Mouse (Mus musculus) heart, embryonic 16.5 days (tissue): ENCODE measurements around the gene Lrp3. TPM values are rescaled to one million over a fixed set of nuclear protein-coding genes. Genes with fewer than 3 reads are reported as not detected.
"Not testable (repeated sequence)": the region's sequence is repeated elsewhere in the genome, so short reads cannot be mapped to it uniquely, and the experiment has no call there.

Experiments used
- ATAC-seq: fragments of 200-750 bp; cut with Nextera tagmentation; replicated peaks from 2 replicates; pipeline ENCODE4 v1.8.0; 2017; ENCODE audit warnings: moderate number of reproducible peaks; ENCODE audit not compliant: insufficient read depth, low FRiP score; ENCODE audit errors: extremely low read depth
- H3K27ac ChIP-seq: fragments of 300-500 bp; sonication (generic); 2 replicates; pipeline ENCODE4 v1.5.1; 2014; ENCODE audit warnings: mild to moderate bottlenecking, low read length, control low read depth, moderate library complexity
- H3K27me3 ChIP-seq: fragments of 300-500 bp; sonication (generic); 2 replicates; pipeline ENCODE4 v1.6.1; 2014; ENCODE audit warnings: low read length, mixed read lengths; ENCODE audit not compliant: control insufficient read depth, insufficient read depth
- H3K36me3 ChIP-seq: fragments of 300-500 bp; sonication (generic); 2 replicates; pipeline ENCODE4 v1.6.1; 2014; ENCODE audit not compliant: control insufficient read depth, insufficient read depth
- H3K4me1 ChIP-seq: fragments of 300-500 bp; sonication (generic); 2 replicates; pipeline ENCODE4 v1.6.1; 2014; ENCODE audit warnings: low read length, mixed read lengths; ENCODE audit not compliant: control insufficient read depth, insufficient read depth
- H3K4me2 ChIP-seq: fragments of 300-500 bp; sonication (generic); 2 replicates; pipeline ENCODE4 v1.6.1; 2014; ENCODE audit warnings: low read depth, mild to moderate bottlenecking, control low read depth, low read length
- H3K4me3 ChIP-seq: fragments of 300-500 bp; sonication (generic); 2 replicates; pipeline ENCODE4 v1.5.1; 2014; ENCODE audit warnings: mild to moderate bottlenecking, control low read depth, low read length
- H3K9ac ChIP-seq: fragments of 300-500 bp; sonication (generic); 2 replicates; pipeline ENCODE4 v1.6.1; 2014; ENCODE audit warnings: low read length, control low read depth
- H3K9me3 ChIP-seq: fragments of 300-500 bp; sonication (generic); replicated peaks from 2 replicates; pipeline ENCODE4 v1.6.1; 2016; ENCODE audit warnings: low read length; ENCODE audit not compliant: control insufficient read depth
- WGBS: fragments of 180-500 bp; shearing (Covaris S2); extraction: QIAGEN DNeasy Blood & Tissue Kit; methylation state at CpG from one replicate; pipeline ENCODE4 v1.1.7; 2014; 5-methylcytosine and 5-hydroxymethylcytosine counted together
- polyA plus RNA-seq: library from polyadenylated mRNA; unstranded; fragments of >200 nt; fragmentation: Nextera tagmentation; extraction: Ambion mirVana; gene quantifications from 2 replicates; pipeline ENCODE4 v1.2.1, GENCODE M21; 2015

The Lrp3 gene
- 2.0 and 2.5 TPM in 2 replicates for polyA plus RNA-seq

DNA sequence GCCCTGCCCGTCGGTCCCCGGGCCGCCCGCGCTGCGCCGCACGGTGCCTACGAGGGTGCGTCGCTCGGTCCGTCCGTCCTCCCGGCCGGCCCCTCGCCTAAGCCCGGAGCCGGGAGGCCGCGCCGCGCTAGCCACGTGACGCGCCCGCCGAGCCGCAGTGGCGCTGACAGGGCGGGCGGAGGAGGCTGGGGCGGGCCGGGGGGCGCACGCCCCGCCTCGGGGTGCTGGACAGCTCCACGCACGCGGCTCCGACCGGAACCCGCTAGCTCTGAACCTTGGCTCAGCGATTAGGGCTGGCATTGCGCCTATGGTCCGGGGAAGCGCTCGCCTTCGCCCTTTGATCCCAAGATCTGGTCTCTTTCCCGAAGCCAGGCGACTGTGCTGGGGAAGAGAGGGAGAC, at the start of gene Lrp3:
Gene Lrp3, minus strand, starts transcription at position 274 of the 400 bp plus-strand sequence.
- Histone ChIP-seq H3K36me3 (no peaks in the 10 kb centered on the region), H3K4me2 (peak within 1 kb of the TSS; percentile 89), H3K27ac (no peak within 1 kb of the TSS), H3K9me3 (no peaks in the 10 kb centered on the region), H3K4me3 (peak within 1 kb of the TSS; percentile 60), H3K4me1 (peaks cover 11% of the 10 kb centered on the region), H3K27me3 (peaks cover 28% of the 10 kb centered on the region), H3K9ac (peak within 1 kb of the TSS; percentile 64)
- peak; percentile 93 for ATAC-seq
- WGBS, result under 1% methylated on average over 53 of the region's 53 CpGs

GRCm38 (mm10) chr7:35264746-35265145, 49.4 kb upstream of the Lrp3 start:
- Histone ChIP-seq H3K4me1 (peaks cover 4% of the 10 kb centered on the region), H3K36me3 (no peaks in the 10 kb centered on the region), H3K27ac (no peak overlapping the region), H3K9ac (no peak overlapping the region), H3K4me2 (no peak overlapping the region), H3K27me3 (no peaks in the 10 kb centered on the region; the same call in 1 of the 2 replicates), H3K9me3 (no peaks in the 10 kb centered on the region), H3K4me3 (no peak overlapping the region)
- no peak for ATAC-seq
- 9% methylated on average over 7 of the region's 7 CpGs for WGBS

DNA sequence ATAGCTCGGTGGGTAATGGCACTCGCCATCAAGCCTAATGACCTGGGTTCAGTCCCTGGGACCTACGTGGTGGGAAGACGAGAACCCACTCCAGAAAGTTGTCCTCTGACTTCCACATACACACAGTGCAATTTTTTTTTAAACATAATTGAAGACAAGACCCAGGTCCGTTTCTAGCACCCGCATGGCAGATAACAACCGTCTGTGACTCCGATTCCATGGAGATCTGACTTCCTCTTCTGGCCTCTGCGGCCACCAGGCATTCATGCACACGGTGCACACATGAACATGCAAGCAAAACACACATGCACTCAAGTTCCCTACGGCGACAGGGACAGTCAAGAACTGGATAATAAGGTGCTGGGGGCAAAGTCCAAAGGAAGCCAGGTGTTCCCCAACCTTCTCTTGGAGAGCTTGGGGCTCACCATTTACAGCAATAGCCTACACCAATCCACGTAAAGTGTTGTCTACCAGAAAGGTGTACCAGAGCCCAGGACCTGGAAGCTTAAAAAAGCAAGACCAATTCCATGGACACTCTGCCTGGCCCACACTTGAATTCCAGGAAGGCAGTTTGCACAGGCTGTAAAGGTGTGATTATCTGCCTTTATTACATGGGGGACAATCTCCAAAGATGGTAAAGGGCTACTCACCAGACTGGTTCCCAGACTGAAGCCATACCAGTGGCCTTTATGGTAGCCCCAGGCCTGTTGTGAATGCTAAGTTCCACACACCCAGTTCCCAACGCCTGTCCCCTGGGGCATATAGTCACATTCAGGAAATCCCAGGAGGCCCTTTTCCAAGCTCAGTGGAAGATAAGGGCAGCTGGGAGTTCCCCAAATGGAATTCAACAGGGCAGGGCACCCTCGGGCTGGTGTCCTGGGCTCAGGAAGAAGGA, 48.5 kb upstream of the Lrp3 start:
- H3K9me3 ChIP-seq, result 0 out of 2 replicates have a peak, but pooled peaks cover 2% of the 10 kb centered on the region
- 73% methylated on average over 15 of the region's 15 CpGs for WGBS
- H3K27ac ChIP-seq, result no peak overlapping the region
- no peak overlapping the region for H3K4me3 ChIP-seq
- no peak overlapping the region for H3K4me2 ChIP-seq
- H3K9ac ChIP-seq, result no peak overlapping the region
- no peaks in the 10 kb centered on the region for H3K4me1 ChIP-seq
- H3K27me3 ChIP-seq, result no peaks in the 10 kb centered on the region; the same call in 1 of the 2 replicates
- ATAC-seq, result no peak
- H3K36me3 ChIP-seq, result no peaks in the 10 kb centered on the region

DNA sequence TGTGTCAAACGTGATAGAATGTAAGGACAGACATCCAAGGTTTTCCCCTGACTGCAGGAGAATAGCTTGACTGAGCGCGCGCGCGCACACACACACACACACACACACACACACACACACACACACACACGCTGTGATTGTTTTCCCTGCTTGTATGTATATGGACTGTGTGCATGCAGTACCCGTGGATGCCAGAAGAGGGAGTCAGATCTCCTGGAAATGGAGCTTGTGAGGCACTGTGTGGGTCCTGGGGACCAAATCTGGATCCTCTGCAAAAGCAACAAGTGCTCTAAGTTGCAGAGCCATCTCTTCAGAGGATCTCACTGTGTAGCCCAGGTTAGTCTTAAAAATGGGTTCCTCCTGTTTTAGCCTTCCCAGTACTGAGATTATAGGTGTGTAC, 44.1 kb upstream of the Lrp3 start:
- H3K9me3 ChIP-seq, result 0 out of 2 replicates have a peak, but pooled peaks cover 2% of the 10 kb centered on the region
- no peaks in the 10 kb centered on the region; the same call in 1 of the 2 replicates for H3K27me3 ChIP-seq
- WGBS, result 86% methylated on average over 8 of the region's 8 CpGs
- H3K4me3 ChIP-seq, result no peak overlapping the region
- H3K4me1 ChIP-seq, result no peaks in the 10 kb centered on the region
- no peak overlapping the region for H3K9ac ChIP-seq
- ATAC-seq, result no peak
- H3K27ac ChIP-seq, result no peak overlapping the region
- H3K36me3 ChIP-seq, result no peaks in the 10 kb centered on the region
- H3K4me2 ChIP-seq, result no peak overlapping the region

DNA sequence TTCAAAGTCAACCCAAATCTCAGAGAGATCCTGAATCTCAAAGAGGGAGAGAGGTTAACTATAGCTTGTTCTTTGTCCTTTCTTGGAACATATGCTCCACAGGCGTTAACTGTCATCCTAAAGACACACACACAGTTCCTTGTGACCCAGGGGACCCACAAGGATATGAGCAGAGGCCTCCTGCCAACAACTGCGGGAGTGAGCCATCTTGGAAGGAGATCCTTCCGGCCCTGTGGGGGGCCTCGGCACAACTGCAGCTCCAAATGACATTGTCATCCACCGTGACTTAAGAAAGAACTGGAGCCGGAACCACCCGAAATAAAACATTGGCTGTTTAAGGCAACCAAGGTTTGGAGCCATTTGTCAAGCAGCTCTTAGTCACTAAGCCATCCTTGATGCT, 43.0 kb upstream of the Lrp3 start:
- no peak for ATAC-seq
- Histone ChIP-seq H3K4me2 (no peak overlapping the region), H3K27me3 (no peaks in the 10 kb centered on the region; the same call in 1 of the 2 replicates), H3K27ac (no peak overlapping the region), H3K9ac (no peak overlapping the region), H3K36me3 (no peaks in the 10 kb centered on the region), H3K9me3 (0 out of 2 replicates have a peak, but pooled peaks cover 2% of the 10 kb centered on the region), H3K4me1 (no peaks in the 10 kb centered on the region), H3K4me3 (no peak overlapping the region)
- WGBS, result 49% methylated on average over 7 of the region's 7 CpGs

GRCm38 (mm10) chr7:35252041-35252558, 36.8 kb upstream of the Lrp3 start:
- Histone ChIP-seq H3K9me3 (no peaks in the 10 kb centered on the region), H3K4me2 (peak overlapping the region; percentile 44)
- 0 out of 2 replicates have a peak, but pooled peaks have one; percentile 28 for ATAC-seq

GRCm38 (mm10) chr7:35237935-35238334, 22.6 kb upstream of the Lrp3 start:
- H3K9ac ChIP-seq, H3K4me3 ChIP-seq, H3K4me2 ChIP-seq, H3K9me3 ChIP-seq, H3K4me1 ChIP-seq, H3K27me3 ChIP-seq, ATAC-seq, H3K27ac ChIP-seq, H3K36me3 ChIP-seq: not testable (repeated sequence)
- 69% methylated on average over 2 of the region's 3 CpGs for WGBS

More at GRCm38 (mm10) chr7:35252041-35252558, 36.8 kb upstream of the Lrp3 start:
- Histone ChIP-seq H3K9ac (no peak overlapping the region), H3K4me1 (no peaks in the 10 kb centered on the region), H3K4me3 (no peak overlapping the region; the same call in 1 of the 2 replicates), H3K27ac (no peak overlapping the region), H3K27me3 (no peaks in the 10 kb centered on the region), H3K36me3 (no peaks in the 10 kb centered on the region)
- WGBS, result 13% methylated on average over 12 of the region's 13 CpGs

DNA sequence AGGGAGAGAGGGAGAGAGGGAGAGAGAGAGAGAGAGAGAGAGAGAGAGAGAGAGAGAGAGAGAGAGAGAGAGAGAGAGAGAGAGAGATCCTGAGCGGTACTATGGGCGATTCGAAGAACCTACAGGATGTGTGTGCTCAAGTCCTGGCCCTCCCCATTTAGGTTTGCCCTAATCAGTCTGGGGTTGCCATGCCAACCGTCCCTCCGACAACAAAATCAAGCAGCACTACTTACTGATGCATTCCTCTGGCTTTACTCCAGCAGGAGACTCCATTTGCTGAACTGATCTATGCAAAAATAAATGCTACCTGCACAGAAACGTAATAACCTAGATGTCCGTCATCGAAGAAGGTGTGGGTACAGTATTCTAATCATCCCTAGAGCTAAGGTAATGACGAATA, 20.0 kb upstream of the Lrp3 start:
- H3K4me2 ChIP-seq, result peak overlapping the region; percentile 64
- 19% methylated on average over 9 of the region's 9 CpGs for WGBS
- peak overlapping the region; percentile 72 for H3K4me3 ChIP-seq
- ATAC-seq, result peak; percentile 62; the same call in 1 of the 2 replicates
- H3K9ac ChIP-seq, result 0 out of 2 replicates have a peak overlapping the region, but pooled peaks have one; percentile 28
- peak overlapping the region; percentile 58 for H3K27ac ChIP-seq
- peaks cover 5% of the 10 kb centered on the region for H3K4me1 ChIP-seq
- H3K36me3 ChIP-seq, result no peaks in the 10 kb centered on the region
- H3K9me3 ChIP-seq, result peaks cover 5% of the 10 kb centered on the region; the same call in 1 of the 2 replicates
- H3K27me3 ChIP-seq, result no peaks in the 10 kb centered on the region
